Mouse (Mus musculus) megakaryocyte, embryonic 14.5 days (primary cell): ENCODE measurements around the gene Cldn10. TPM values are rescaled to one million over a fixed set of nuclear protein-coding genes. Genes with fewer than 3 reads are reported as not detected.

Experiments
- H3K27me3 ChIP-seq: replicated peaks from 2 replicates; pipeline ENCODE3; 2012; ENCODE audit warnings: inconsistent platforms
- H3K36me3 ChIP-seq: replicated peaks from 2 replicates; pipeline ENCODE3; 2012; ENCODE audit warnings: low read length, inconsistent platforms, mixed read lengths
- H3K4me1 ChIP-seq: 2 replicates; pipeline ENCODE4 v1.6.1; 2012; ENCODE audit warnings: inconsistent platforms
- H3K4me3 ChIP-seq: replicated peaks from 2 replicates; pipeline ENCODE3; 2012; ENCODE audit warnings: moderate library complexity, mild to moderate bottlenecking, inconsistent platforms
- H3K9me3 ChIP-seq: 2 replicates; pipeline ENCODE4 v1.6.1; 2012; ENCODE audit warnings: inconsistent platforms
- FLI1 ChIP-seq: IDR thresholded peaks from 2 replicates; pipeline ENCODE4 v1.6.1; 2012; ENCODE audit warnings: low read length, inconsistent platforms, mixed read lengths
- GATA1 ChIP-seq: IDR thresholded peaks from 3 replicates; pipeline ENCODE4 v1.6.1; 2012; ENCODE audit warnings: mixed read lengths, low read length, inconsistent platforms, borderline replicate concordance
- polyA plus RNA-seq: library from polyadenylated mRNA; stranded (reverse); fragments of >175 nt; gene quantifications from 2 replicates; pipeline ENCODE4 v1.2.3, GENCODE M21; 2012; ENCODE audit warnings: low replicate concordance; ENCODE audit not compliant: insufficient read depth

Gene Cldn10
- polyA plus RNA-seq, 1 experiment = not detected

- peaks cover 15% of the 10 kb centered on the region; the same call in 1 of the 2 replicates for H3K9me3 ChIP-seq
- no peak for TF ChIP-seq FLI1
- TF ChIP-seq GATA1 = no peak
- no peaks in the 10 kb centered on the region for H3K36me3 ChIP-seq
- peaks cover 7% of the 10 kb centered on the region for H3K27me3 ChIP-seq
- peaks cover 62% of the 10 kb centered on the region for H3K4me1 ChIP-seq
- H3K4me3 ChIP-seq = no peak overlapping the region
Observed at GRCm38 (mm10) chr14:118777478-118777877, 10.2 kb upstream of the Cldn10 start.

- H3K4me3 ChIP-seq = peak overlapping the region; percentile 31
- no peaks in the 10 kb centered on the region for H3K9me3 ChIP-seq
- H3K4me1 ChIP-seq = peaks cover 43% of the 10 kb centered on the region
- no peaks in the 10 kb centered on the region for H3K36me3 ChIP-seq
- peaks cover 2% of the 10 kb centered on the region for H3K27me3 ChIP-seq
- TF ChIP-seq GATA1 = no peak
- no peak for TF ChIP-seq FLI1
Observed at GRCm38 (mm10) chr14:118781601-118782000, 6.1 kb upstream of the Cldn10 start.

DNA sequence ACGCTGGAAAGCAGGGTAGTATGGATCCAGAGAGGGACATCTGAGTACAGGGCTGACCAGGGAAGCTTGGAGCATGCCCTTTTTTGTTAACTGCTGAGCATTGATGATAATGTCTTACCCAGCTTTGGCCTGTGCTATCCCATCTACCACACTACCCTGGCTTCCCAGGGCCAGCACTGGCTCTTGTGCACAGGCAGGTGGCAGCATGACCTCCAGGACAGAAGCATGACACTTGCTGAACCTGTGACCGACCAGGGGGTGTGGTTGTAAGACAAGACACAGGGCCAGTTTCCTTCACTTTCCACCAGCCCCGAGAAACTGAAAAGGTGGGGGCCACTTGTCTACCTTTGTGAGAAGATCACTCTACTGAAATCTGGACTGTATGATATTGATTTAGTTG is 5.5 kb upstream of the Cldn10 start:
- H3K27me3 ChIP-seq = peaks cover 2% of the 10 kb centered on the region
- peaks cover 41% of the 10 kb centered on the region for H3K4me1 ChIP-seq
- peak overlapping the region; percentile 40 for H3K4me3 ChIP-seq
- H3K9me3 ChIP-seq = no peaks in the 10 kb centered on the region
- no peak for TF ChIP-seq FLI1
- no peak for TF ChIP-seq GATA1
- no peaks in the 10 kb centered on the region for H3K36me3 ChIP-seq

DNA sequence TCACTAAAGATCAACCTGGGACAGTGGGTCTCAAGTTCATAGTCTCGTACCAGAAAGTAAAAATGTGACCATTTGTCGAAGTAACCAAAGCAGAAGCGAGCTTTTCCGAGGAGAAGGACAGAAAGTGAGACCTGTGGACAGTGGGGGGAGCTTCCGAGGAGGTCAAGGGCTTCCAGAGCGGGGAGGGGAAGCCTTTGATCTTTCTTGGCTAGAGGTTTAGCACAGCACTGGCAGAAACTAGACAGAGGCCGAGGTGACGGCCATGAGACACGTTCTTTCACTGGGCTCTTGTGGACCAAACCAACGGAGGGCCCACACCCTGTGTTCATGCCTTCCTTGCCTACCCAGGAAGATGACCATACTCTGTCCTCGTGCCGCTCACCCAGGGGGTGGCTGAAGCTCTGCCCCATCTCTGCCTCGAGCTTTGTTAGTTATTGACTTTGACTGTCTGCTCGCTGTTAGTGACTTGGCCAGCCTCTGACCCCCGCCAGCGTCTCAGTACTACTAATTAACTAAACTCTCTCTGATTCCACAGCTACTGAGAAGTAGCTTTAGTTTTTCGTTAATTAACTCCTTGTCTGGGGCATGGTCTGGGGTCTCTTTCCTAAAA is 4.3 kb upstream of the Cldn10 start:
- peaks cover 34% of the 10 kb centered on the region for H3K4me1 ChIP-seq
- no peak for TF ChIP-seq FLI1
- TF ChIP-seq GATA1 = no peak
- peaks cover 2% of the 10 kb centered on the region for H3K27me3 ChIP-seq
- no peak overlapping the region for H3K4me3 ChIP-seq
- H3K36me3 ChIP-seq = no peaks in the 10 kb centered on the region
- no peaks in the 10 kb centered on the region for H3K9me3 ChIP-seq

GRCm38 (mm10) chr14:118790217-118790616 is 2.5 kb downstream of the Cldn10 start:
- H3K9me3 ChIP-seq = no peaks in the 10 kb centered on the region
- no peaks in the 10 kb centered on the region for H3K27me3 ChIP-seq
- no peaks in the 10 kb centered on the region for H3K36me3 ChIP-seq
- H3K4me1 ChIP-seq = peaks cover 54% of the 10 kb centered on the region
- H3K4me3 ChIP-seq = no peak overlapping the region
- TF ChIP-seq GATA1 = no peak

GRCm38 (mm10) chr14:118792957-118793356 is 5.2 kb downstream of the Cldn10 start:
- TF ChIP-seq GATA1 (no peak), FLI1 (no peak)
- no peaks in the 10 kb centered on the region for H3K36me3 ChIP-seq

DNA sequence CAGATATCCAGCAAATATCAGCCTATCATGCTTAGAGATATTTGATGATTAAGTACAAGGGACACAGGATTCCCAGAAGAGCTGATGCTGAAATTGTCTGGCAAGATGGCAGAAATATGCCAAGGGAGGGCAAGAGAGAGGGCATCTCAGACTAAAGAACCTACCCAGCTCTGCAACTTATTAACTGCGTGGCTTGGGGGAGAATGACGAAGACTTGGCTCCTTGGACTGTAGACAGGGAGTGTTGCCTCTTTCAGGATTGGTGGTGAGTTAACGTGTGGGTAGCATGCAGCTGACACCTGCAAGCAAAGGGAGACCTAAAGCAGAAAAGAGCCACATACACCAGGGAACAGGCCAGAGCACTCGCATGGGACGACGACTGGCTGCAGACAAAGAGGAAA is 5.7 kb downstream of the Cldn10 start:
- no peak overlapping the region for H3K4me3 ChIP-seq
- no peaks in the 10 kb centered on the region for H3K9me3 ChIP-seq
- H3K4me1 ChIP-seq = peaks cover 82% of the 10 kb centered on the region
- TF ChIP-seq GATA1 = no peak
- no peak for TF ChIP-seq FLI1
- H3K36me3 ChIP-seq = no peaks in the 10 kb centered on the region
- H3K27me3 ChIP-seq = no peaks in the 10 kb centered on the region

More at GRCm38 (mm10) chr14:118792957-118793356, 5.2 kb downstream of the Cldn10 start:
- no peaks in the 10 kb centered on the region for H3K9me3 ChIP-seq
- peaks cover 80% of the 10 kb centered on the region for H3K4me1 ChIP-seq
- H3K27me3 ChIP-seq = no peaks in the 10 kb centered on the region
- no peak overlapping the region for H3K4me3 ChIP-seq

DNA sequence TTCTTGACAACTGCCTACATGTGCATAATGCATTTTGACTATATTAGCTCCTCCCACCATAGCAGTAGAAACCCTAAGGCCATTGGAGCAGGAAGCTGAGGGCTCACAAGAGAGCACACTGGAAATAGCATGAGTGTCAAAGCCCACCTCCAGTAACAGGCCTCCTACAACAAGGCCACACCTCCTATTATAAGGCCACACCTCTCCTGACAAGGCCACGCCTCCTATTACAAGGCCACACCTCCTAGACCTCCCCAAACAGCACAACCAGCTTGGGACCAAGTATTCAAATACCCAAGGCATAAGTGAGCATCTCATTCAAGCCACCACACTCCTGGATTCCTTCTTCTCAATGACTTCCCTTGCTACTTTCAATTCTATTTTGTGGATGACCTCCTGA is 6.5 kb downstream of the Cldn10 start:
- Histone ChIP-seq H3K9me3 (no peaks in the 10 kb centered on the region), H3K27me3 (peaks cover 3% of the 10 kb centered on the region), H3K4me3 (no peak overlapping the region), H3K4me1 (peaks cover 89% of the 10 kb centered on the region), H3K36me3 (no peaks in the 10 kb centered on the region)
- TF ChIP-seq FLI1 = no peak
- no peak for TF ChIP-seq GATA1

DNA sequence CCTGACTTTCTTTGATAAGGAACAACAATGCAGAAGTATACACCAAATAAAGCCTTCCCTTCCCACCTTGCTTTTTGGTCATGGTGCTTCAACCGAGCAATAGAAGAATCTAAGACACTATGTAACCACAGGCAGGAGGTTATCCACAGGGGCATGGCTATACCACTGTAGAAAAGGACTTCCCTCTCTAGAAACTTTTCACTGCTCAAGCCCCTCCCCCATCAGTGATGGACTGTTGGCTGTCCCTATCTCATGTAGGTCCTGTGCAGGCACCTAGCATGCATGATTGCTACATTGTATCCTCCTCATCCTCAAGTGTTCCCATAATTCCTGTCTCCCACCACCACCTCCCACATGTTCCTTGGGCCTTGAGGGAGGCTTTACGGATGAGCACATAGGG is 7.2 kb downstream of the Cldn10 start:
- Histone ChIP-seq H3K27me3 (peaks cover 4% of the 10 kb centered on the region), H3K36me3 (no peaks in the 10 kb centered on the region), H3K4me3 (peak overlapping the region; percentile 59), H3K4me1 (peaks cover 95% of the 10 kb centered on the region), H3K9me3 (no peaks in the 10 kb centered on the region)
- no peak for TF ChIP-seq GATA1
- TF ChIP-seq FLI1 = no peak

- H3K27me3 ChIP-seq = peaks cover 8% of the 10 kb centered on the region
- H3K36me3 ChIP-seq = no peaks in the 10 kb centered on the region
- H3K4me1 ChIP-seq = peaks cover 97% of the 10 kb centered on the region
- H3K9me3 ChIP-seq = no peaks in the 10 kb centered on the region
- peak overlapping the region; percentile 88 for H3K4me3 ChIP-seq
- TF ChIP-seq FLI1 (no peak), GATA1 (peak; percentile 92)
Observed at GRCm38 (mm10) chr14:118795915-118796693, 8.4 kb downstream of the Cldn10 start.
